Mouse (Mus musculus) layer of hippocampus, postnatal 36 days (tissue): Measurements from ENCODE around the gene Gjb4. TPM values are rescaled to one million over a fixed set of nuclear protein-coding genes. Genes with fewer than 3 reads are reported as not detected.
A peak's percentile ranks its signal among the peaks of the same experiment; 100 is the strongest.

Experiments
- DNase-seq, 2 experiments: peaks; one replicate each; pipeline ENCODE4 v3.0.0; 2022
- total RNA-seq, 2 experiments: library from RNA; stranded (reverse); gene quantifications; 2 replicates each; pipeline ENCODE4 v1.2.3; 2021

Gene Gjb4
- total RNA-seq = under 1 TPM in 1 of 2 experiments, not detected in 1; 0.25 TPM

GRCm38 (mm10) chr4:127353951-127354438 is at the start of gene Gjb4:
Gene Gjb4, minus strand, starts transcription at chr4:127354081.
- DNase-seq = no peak

- DNase-seq = no peak
These were observed 48.7 kb upstream of the Gjb4 start for GRCm38 (mm10) chr4:127402614-127403013.

GRCm38 (mm10) chr4:127402166-127402565 is 48.3 kb upstream of the Gjb4 start:
- DNase-seq = no peak

GRCm38 (mm10) chr4:127400165-127401145 is 46.6 kb upstream of the Gjb4 start:
- DNase-seq = peak in 1 of 2 experiments; percentile 8

GRCm38 (mm10) chr4:127395591-127395990 is 41.7 kb upstream of the Gjb4 start:
- DNase-seq = no peak

- DNase-seq = peak in 1 of 2 experiments; percentile 27
These were observed 35.8 kb upstream of the Gjb4 start for GRCm38 (mm10) chr4:127389645-127390044.

GRCm38 (mm10) chr4:127377344-127377743 is 23.5 kb upstream of the Gjb4 start:
- no peak for DNase-seq

GRCm38 (mm10) chr4:127375541-127376177 is 21.8 kb upstream of the Gjb4 start:
- DNase-seq = no peak

- no peak for DNase-seq
These were observed 20.8 kb upstream of the Gjb4 start for GRCm38 (mm10) chr4:127374645-127375044.

GRCm38 (mm10) chr4:127373491-127373890 is 19.6 kb upstream of the Gjb4 start:
- no peak for DNase-seq

GRCm38 (mm10) chr4:127371546-127371945 is 17.7 kb upstream of the Gjb4 start:
- DNase-seq = no peak

GRCm38 (mm10) chr4:127370447-127370846 is 16.6 kb upstream of the Gjb4 start:
- DNase-seq = no peak

- peak; percentile 64 to 67 for DNase-seq
These were observed 14.6 kb upstream of the Gjb4 start for GRCm38 (mm10) chr4:127368379-127368973.

- DNase-seq = no peak
These were observed 12.0 kb upstream of the Gjb4 start for GRCm38 (mm10) chr4:127365834-127366233.

- no peak for DNase-seq
These were observed 11.6 kb upstream of the Gjb4 start for GRCm38 (mm10) chr4:127365433-127365832.

GRCm38 (mm10) chr4:127364431-127364830 is 10.6 kb upstream of the Gjb4 start:
- DNase-seq = no peak

- DNase-seq = no peak
These were observed 9.4 kb upstream of the Gjb4 start for GRCm38 (mm10) chr4:127363331-127363730.

GRCm38 (mm10) chr4:127362520-127362919 is 8.6 kb upstream of the Gjb4 start:
- DNase-seq = no peak

- no peak for DNase-seq
These were observed 4.1 kb upstream of the Gjb4 start, which contains the start of gene Gjb5 for GRCm38 (mm10) chr4:127358018-127358417. Gene Gjb5, minus strand, starts transcription at chr4:127358181.

- no peak for DNase-seq
These were observed 915 bp upstream of the Gjb4 start for GRCm38 (mm10) chr4:127354506-127355485.

GRCm38 (mm10) chr4:127352594-127352993 is 1.3 kb downstream of the Gjb4 start:
- no peak for DNase-seq
